Mouse (Mus musculus) spleen, postnatal 10 days (tissue): ENCODE measurements around the gene Ap4b1.

Experiments
- DNase-seq, 2 experiments: peaks; one replicate each; pipeline ENCODE4 v3.0.0; 2021 to 2022; ENCODE audit warnings: low spot score in 2 of 2

The Ap4b1 gene

DNA sequence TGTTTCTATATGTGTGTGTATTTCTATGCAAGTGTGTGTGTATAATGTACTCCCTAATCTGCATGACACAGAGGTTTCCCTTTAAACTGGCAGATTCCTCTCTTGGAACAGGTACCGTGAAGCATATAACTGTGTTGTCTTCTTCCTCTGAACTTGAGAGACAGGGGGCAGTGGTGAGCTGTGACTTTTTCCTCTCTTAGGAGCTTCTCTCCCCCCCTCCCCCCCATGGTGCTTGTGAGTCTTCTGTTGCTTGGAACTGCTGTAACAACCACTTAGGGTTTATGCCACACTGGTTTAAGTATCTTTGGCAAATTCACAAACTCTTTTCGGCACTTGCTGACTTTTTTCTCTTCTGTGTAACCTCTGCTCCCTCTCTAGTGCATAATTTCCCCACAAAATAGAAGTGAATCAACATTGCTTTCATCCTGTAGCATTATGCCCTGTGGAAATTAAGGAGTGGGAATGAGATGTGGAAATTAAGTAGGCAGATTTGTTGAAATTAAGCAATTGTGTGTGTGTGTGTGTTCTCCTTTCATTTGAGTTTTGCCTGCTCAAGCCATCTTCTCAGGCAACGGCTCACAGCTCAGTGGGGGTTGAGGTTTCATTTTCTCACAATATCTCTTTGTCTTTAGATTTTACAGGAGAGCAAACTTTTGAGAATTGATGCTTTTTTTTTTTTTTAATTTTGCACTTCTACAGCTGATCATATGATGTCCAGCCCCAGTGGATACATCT, 43.4 kb downstream of the Ap4b1 start:
- DNase-seq, result peak; percentile 51 to 85

DNA sequence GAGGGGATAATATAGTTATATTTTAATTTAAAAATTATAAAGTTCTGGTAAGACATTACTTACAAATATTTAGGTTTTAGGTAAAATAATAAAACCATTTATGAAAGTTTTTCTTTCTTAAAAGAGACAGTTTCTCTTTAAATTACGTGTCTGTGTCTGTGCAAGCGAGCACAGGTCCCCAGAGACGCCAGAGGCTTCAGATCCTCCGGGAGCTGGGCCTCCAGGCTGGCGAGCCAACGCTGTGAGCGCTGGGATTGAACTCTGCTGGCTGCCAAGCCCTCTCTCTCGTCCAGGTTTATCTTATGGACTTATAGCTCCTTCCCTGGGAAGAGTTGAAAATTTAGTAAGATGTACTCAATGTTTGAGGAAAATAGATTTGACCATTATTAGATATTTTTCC, 44.5 kb downstream of the Ap4b1 start:
- no peak for DNase-seq

DNA sequence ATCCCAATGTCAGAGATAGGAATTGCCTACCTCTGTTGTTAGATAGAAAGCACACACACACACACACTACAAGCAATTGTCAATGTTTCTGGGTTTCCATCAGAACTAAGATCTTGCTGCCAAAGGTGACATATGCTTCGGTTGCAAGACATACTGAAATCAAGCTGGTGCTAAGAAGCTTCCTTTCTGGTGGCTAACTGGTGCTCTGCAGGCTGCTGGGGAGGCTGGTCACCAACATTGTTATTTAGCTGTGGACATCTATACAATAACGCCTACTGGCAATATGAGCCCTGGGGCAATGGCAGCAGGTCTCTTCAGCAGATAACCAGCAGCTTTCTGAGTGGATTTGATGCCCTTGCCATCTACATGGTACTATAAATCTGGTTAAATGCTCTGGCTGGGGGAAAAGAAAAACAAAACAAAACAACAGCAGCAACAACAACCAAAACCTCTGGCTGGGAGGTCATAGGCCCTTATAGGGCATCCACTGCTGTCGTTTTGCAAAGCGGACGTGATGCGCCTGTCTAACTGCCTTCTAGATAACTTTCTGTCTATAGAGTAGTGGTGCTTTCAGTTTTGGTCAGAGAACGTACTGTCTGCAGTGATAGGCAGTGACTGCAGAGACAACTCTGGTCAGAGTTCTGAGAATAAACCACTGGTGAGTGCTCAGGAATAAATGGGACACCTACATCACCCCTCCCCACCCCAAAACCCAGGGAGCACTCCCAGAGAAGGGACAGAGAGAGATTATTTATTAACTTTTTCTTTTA, 47.9 kb downstream of the Ap4b1 start:
- DNase-seq, result no peak

DNA sequence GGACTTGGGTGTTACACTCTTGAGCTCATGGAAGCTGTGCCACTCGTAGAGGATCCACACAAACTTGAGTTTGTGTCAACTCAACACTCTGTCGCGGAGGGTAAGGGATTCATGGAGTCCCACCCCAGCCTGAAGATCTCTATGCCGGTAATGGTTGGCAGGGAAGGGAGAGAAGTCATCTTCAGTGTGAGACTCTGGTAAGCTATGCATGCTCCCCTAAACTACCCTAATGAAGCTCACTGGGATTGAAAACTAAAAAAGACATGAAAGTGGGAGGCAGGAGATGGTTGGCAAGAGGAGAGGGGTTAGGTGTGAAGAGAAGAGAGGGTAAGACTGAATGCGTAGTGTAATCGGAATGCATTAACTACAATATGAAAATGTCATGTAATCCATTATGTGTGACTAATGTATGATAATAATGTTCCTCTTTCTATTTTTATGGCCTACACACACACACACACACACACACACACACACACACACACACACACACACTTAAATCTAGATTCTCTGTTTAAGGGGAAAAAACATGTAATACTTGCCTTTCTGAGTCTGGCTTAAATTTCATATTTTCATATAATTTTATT, 48.8 kb downstream of the Ap4b1 start:
- DNase-seq, result no peak

DNA sequence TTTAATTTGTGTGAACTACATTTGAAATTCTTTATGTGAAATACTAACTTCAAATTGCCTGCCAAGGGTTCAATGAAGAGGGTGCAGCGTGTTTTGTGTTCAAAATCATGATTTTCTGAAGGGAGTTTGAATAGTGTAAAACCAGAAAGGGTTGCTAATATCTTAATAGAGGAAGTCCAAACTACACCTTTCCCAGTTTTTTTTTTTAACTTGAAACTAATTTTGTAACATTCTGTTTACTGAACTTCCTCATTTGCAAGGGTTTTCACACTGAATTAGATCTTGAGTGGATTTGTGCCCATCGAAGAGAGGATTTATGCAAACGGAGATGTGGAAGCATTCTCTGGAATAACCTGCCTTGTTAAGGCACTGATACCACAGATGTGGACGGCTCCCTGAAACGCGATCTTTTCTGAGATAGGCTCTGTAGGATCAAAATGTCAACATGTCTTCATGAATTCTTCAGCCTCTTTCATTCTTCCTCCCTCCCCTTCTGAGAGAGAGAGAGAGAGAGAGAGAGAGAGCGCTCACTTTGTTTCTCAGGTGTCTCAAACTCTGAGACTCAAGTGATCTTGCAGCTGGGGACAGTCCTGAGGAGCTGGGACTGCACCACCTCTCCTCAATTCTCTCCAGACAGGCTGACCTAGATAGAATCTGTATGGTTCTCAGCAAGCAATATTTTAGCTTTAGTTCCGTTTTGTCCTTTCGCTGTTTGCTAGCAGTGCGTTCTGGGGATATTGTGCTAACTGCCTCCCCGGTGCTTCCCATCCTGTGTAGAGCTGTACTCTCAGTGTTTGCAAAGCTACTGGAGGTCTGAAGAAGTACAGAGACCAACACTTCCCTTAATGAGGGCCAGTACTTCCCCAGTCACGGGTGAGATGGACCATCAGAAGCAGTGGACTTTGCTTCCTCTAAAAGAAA, 49.8 kb downstream of the Ap4b1 start, which contains the start of gene Ptpn22:
TSS of gene Ptpn22 (plus strand) at position 915 of the 921 bp plus-strand sequence.
- DNase-seq, result peak; percentile 34 to 51

DNA sequence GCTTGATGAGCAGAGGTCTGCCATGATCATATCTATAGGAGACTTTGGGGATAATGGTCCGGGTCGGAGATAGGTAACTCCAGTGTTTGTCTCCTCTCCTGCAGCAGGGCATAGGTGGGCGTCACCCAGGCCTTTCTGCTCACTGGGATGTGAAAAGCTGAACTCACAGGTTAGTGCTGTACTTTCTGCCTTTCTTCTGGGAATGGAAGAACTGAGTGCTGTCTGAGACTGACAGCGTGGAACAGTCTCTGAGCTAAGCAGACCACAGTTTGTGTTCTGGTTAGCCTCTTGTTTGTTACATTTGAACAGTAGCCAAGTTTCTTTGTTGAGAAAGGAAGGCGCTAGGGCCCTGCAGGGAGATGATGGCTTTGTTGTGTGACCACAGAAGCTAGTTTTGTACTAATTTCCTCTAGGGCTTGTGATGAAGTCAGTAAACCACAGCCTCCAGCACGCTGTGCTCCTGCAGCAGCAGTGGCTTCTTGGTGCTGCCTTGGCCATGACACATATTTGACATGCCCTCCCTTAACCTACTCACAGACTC, 50.6 kb downstream of the Ap4b1 start:
- peak; percentile 35 to 61 for DNase-seq

DNA sequence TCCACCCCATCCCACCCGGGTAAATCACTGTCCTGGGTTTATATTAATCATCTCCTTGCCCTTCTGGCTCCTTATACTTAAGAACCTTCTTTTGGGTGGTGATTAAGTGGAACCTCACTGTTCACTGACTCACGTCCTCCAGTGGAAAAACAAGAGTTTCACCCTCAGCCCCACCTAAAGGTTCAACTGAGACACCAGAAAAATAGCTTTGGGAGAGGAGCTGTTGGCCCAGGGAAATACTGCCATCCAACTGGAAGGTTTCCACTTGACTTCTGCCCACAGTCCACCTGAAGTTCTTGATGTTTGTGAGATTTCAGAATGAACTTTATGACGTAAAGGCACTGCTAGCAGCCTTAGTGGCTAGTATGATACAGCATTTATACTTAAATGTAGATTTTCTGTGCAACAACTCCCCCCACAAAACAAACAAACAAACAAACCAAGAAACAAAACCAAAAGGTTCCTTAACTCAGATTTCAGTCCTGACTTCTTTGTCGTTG, 53.5 kb downstream of the Ap4b1 start:
- DNase-seq, result no peak

DNA sequence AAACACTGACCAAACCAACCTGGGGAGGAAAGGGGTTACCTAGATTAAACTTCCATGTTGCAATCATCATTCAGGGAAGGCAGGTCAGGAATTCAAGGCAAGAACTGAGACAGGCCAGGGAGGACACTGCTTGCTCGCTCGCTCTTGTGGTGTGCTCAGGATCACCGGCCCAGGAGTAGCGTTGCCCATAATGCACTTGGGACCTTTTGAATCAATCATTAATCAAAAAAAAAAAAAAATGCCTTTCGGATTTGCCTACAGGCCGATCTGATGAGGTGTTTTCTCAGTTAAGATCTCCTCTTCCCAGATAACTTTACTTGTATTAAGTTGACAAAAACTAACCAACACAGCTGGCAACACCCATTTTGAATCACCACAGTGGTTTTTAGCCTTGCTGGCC, 54.9 kb downstream of the Ap4b1 start:
- DNase-seq, result no peak

DNA sequence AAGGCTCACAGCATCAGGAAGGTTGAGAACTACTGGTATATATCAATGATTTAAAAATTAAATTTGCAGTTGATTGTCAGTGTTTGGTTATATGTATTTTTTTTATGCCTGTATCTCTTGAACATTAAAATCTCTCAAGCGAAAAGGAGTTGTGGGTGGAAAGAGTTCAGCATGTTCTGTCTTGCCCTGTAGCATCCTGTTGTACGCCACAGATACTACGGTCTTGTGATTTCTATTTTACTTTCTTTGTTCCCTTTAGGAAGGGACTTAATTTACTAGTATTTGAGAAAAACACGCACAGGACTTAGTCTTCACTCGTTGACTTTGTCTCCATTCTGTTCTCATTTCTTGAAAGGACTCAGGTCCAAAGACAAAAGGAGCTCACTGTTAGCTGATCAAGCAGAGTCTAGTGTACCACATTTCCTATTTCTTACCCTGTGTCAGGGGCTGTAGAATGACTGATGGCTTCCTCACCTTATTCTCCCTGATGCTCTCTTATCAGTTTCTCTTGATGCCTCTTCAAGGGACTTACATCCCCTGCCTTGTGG, 58.2 kb downstream of the Ap4b1 start:
- no peak for DNase-seq

DNA sequence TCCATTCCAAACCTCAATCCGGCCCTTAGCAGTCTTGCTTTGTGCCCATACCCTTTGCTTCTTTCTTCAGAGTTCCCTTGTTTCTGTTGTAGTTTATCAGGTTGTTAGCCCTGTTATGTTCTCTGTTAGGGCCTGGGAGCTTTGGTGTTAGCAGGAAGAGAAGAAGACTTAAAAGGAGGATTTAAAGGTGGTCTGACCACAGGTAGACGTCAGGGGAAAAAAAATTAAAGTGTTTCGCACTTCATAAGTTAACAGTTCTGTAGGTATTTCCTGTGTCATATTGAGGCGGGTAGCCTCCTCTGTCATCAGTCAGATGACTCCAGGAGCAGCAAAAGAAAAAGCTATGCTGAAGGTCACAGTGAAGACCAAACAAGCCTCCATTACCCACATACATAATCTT, 58.7 kb downstream of the Ap4b1 start:
- no peak for DNase-seq
